Mouse (Mus musculus): ENCODE measurements around the gene Mcf2l. TPM values are rescaled to one million over a fixed set of nuclear protein-coding genes. Genes with fewer than 3 reads are reported as not detected.

The Mcf2l gene
- polyA plus RNA-seq, 1 experiment from 2014 or later: 142 TPM

- no peak overlapping the region for H3K9ac ChIP-seq (ENCODE audit: low read depth, low read length)
- H3K9me3 ChIP-seq (ENCODE audit: control insufficient read depth, low read length): no peaks in the 10 kb centered on the region
- no peaks in the 10 kb centered on the region for H3K4me1 ChIP-seq (ENCODE audit: control insufficient read depth, insufficient read depth, low read depth, low read length)
- no peak for ATAC-seq
- no peak overlapping the region for H3K4me2 ChIP-seq (ENCODE audit: low read length)
- H3K36me3 ChIP-seq (ENCODE audit: control insufficient read depth, insufficient read depth, low read length): no peaks in the 10 kb centered on the region
- H3K27ac ChIP-seq (ENCODE audit: low read depth, low read length): no peak overlapping the region
- H3K27me3 ChIP-seq (replicated peaks; ENCODE audit: control insufficient read depth, insufficient read depth, low read length): no peaks in the 10 kb centered on the region
- H3K4me3 ChIP-seq (ENCODE audit: low read length): no peak overlapping the region
- WGBS: 80% methylated on average over 13 of the region's 13 CpGs
Measured at GRCm38 (mm10) chr8:12903790-12904415, 30.3 kb downstream of the Mcf2l start.

- Histone ChIP-seq H3K27me3 (replicated peaks; ENCODE audit: control insufficient read depth, insufficient read depth, low read length) (no peaks in the 10 kb centered on the region), H3K9ac (ENCODE audit: low read depth, low read length) (no peak overlapping the region), H3K4me1 (ENCODE audit: control insufficient read depth, insufficient read depth, low read depth, low read length) (no peaks in the 10 kb centered on the region), H3K4me3 (ENCODE audit: low read length) (no peak overlapping the region), H3K4me2 (ENCODE audit: low read length) (no peak overlapping the region), H3K36me3 (ENCODE audit: control insufficient read depth, insufficient read depth, low read length) (no peaks in the 10 kb centered on the region), H3K27ac (ENCODE audit: low read depth, low read length) (no peak overlapping the region), H3K9me3 (ENCODE audit: control insufficient read depth, low read length) (no peaks in the 10 kb centered on the region)
- no peak for ATAC-seq
- WGBS: 86% methylated on average over 5 of the region's 5 CpGs
Measured at GRCm38 (mm10) chr8:12905122-12905521, 31.5 kb downstream of the Mcf2l start.

GRCm38 (mm10) chr8:12905599-12906321 is 32.2 kb downstream of the Mcf2l start:
- H3K4me3 ChIP-seq (ENCODE audit: low read length): no peak overlapping the region
- H3K4me1 ChIP-seq (ENCODE audit: control insufficient read depth, insufficient read depth, low read depth, low read length): no peaks in the 10 kb centered on the region
- no peaks in the 10 kb centered on the region for H3K27me3 ChIP-seq (replicated peaks; ENCODE audit: control insufficient read depth, insufficient read depth, low read length)
- 79% methylated on average over 11 of the region's 11 CpGs for WGBS
- no peaks in the 10 kb centered on the region for H3K9me3 ChIP-seq (ENCODE audit: control insufficient read depth, low read length)
- ATAC-seq: peak; percentile 22; the same call in 1 of the 2 replicates
- no peak overlapping the region for H3K4me2 ChIP-seq (ENCODE audit: low read length)
- no peak overlapping the region for H3K9ac ChIP-seq (ENCODE audit: low read depth, low read length)
- no peak overlapping the region for H3K27ac ChIP-seq (ENCODE audit: low read depth, low read length)
- H3K36me3 ChIP-seq (ENCODE audit: control insufficient read depth, insufficient read depth, low read length): no peaks in the 10 kb centered on the region

- WGBS: 56% methylated on average over 5 of the region's 5 CpGs
- H3K36me3 ChIP-seq (ENCODE audit: control insufficient read depth, insufficient read depth, low read length): no peaks in the 10 kb centered on the region
- H3K27ac ChIP-seq (ENCODE audit: low read depth, low read length): no peak overlapping the region
- no peak overlapping the region for H3K4me2 ChIP-seq (ENCODE audit: low read length)
- no peaks in the 10 kb centered on the region for H3K27me3 ChIP-seq (replicated peaks; ENCODE audit: control insufficient read depth, insufficient read depth, low read length)
- no peaks in the 10 kb centered on the region for H3K9me3 ChIP-seq (ENCODE audit: control insufficient read depth, low read length)
- H3K9ac ChIP-seq (ENCODE audit: low read depth, low read length): no peak overlapping the region
- no peaks in the 10 kb centered on the region for H3K4me1 ChIP-seq (ENCODE audit: control insufficient read depth, insufficient read depth, low read depth, low read length)
- H3K4me3 ChIP-seq (ENCODE audit: low read length): no peak overlapping the region
- ATAC-seq: no peak
Measured at GRCm38 (mm10) chr8:12906597-12906996, 33.0 kb downstream of the Mcf2l start.

GRCm38 (mm10) chr8:12907730-12908129 is 34.1 kb downstream of the Mcf2l start:
- WGBS: 80% methylated on average over 4 of the region's 4 CpGs
- no peaks in the 10 kb centered on the region for H3K36me3 ChIP-seq (ENCODE audit: control insufficient read depth, insufficient read depth, low read length)

GRCm38 (mm10) chr8:12912011-12912410 is 38.4 kb downstream of the Mcf2l start:
- H3K9me3 ChIP-seq (ENCODE audit: control insufficient read depth, low read length): no peaks in the 10 kb centered on the region
- H3K27ac ChIP-seq (ENCODE audit: low read depth, low read length): no peak overlapping the region
- no peak overlapping the region for H3K4me3 ChIP-seq (ENCODE audit: low read length)
- no peak overlapping the region for H3K9ac ChIP-seq (ENCODE audit: low read depth, low read length)
- no peaks in the 10 kb centered on the region for H3K36me3 ChIP-seq (ENCODE audit: control insufficient read depth, insufficient read depth, low read length)
- no peaks in the 10 kb centered on the region for H3K27me3 ChIP-seq (replicated peaks; ENCODE audit: control insufficient read depth, insufficient read depth, low read length)
- H3K4me2 ChIP-seq (ENCODE audit: low read length): no peak overlapping the region
- H3K4me1 ChIP-seq (ENCODE audit: control insufficient read depth, insufficient read depth, low read depth, low read length): peaks cover 6% of the 10 kb centered on the region
- ATAC-seq: no peak
- 20% methylated on average over 5 of the region's 5 CpGs for WGBS

More at GRCm38 (mm10) chr8:12907730-12908129, 34.1 kb downstream of the Mcf2l start:
- Histone ChIP-seq H3K27ac (ENCODE audit: low read depth, low read length) (no peak overlapping the region), H3K9ac (ENCODE audit: low read depth, low read length) (no peak overlapping the region), H3K27me3 (replicated peaks; ENCODE audit: control insufficient read depth, insufficient read depth, low read length) (no peaks in the 10 kb centered on the region), H3K4me3 (ENCODE audit: low read length) (no peak overlapping the region), H3K4me2 (ENCODE audit: low read length) (no peak overlapping the region), H3K4me1 (ENCODE audit: control insufficient read depth, insufficient read depth, low read depth, low read length) (no peaks in the 10 kb centered on the region), H3K9me3 (ENCODE audit: control insufficient read depth, low read length) (no peaks in the 10 kb centered on the region)
- ATAC-seq: no peak

- Histone ChIP-seq H3K4me3 (ENCODE audit: low read length) (peak overlapping the region; percentile 59), H3K9me3 (ENCODE audit: control insufficient read depth, low read length) (no peaks in the 10 kb centered on the region), H3K4me1 (ENCODE audit: control insufficient read depth, insufficient read depth, low read depth, low read length) (peaks cover 20% of the 10 kb centered on the region), H3K27me3 (replicated peaks; ENCODE audit: control insufficient read depth, insufficient read depth, low read length) (no peaks in the 10 kb centered on the region), H3K36me3 (ENCODE audit: control insufficient read depth, insufficient read depth, low read length) (no peaks in the 10 kb centered on the region), H3K4me2 (ENCODE audit: low read length) (peak overlapping the region; percentile 79), H3K27ac (ENCODE audit: low read depth, low read length) (peak overlapping the region; percentile 86), H3K9ac (ENCODE audit: low read depth, low read length) (peak overlapping the region; percentile 72)
- ATAC-seq: peak; percentile 85
- WGBS: 12% methylated on average over 38 of the region's 42 CpGs
Measured at GRCm38 (mm10) chr8:12915187-12916006, 41.8 kb downstream of the Mcf2l start.

GRCm38 (mm10) chr8:12916156-12916900 is 42.7 kb downstream of the Mcf2l start:
- Histone ChIP-seq H3K4me3 (ENCODE audit: low read length) (peak overlapping the region; percentile 59), H3K27ac (ENCODE audit: low read depth, low read length) (peak overlapping the region; percentile 86), H3K4me1 (ENCODE audit: control insufficient read depth, insufficient read depth, low read depth, low read length) (peaks cover 20% of the 10 kb centered on the region), H3K9ac (ENCODE audit: low read depth, low read length) (peak overlapping the region; percentile 72), H3K4me2 (ENCODE audit: low read length) (peak overlapping the region; percentile 79), H3K27me3 (replicated peaks; ENCODE audit: control insufficient read depth, insufficient read depth, low read length) (no peaks in the 10 kb centered on the region), H3K9me3 (ENCODE audit: control insufficient read depth, low read length) (no peaks in the 10 kb centered on the region), H3K36me3 (ENCODE audit: control insufficient read depth, insufficient read depth, low read length) (no peaks in the 10 kb centered on the region)
- WGBS: 42% methylated on average over 16 of the region's 16 CpGs
- ATAC-seq: no peak

All from hindbrain, embryonic 16.5 days (tissue).